ENCODE assay signal across 8 mouse cellular contexts in genomic region chr13:9276856-9277620, GRCm38 (mm10). TPM values are rescaled to one million over a fixed set of nuclear protein-coding genes. Genes with fewer than 3 reads are reported as not detected.
DNase-seq lines count a peak whose midpoint lies in the region; ATAC-seq and TF ChIP-seq lines count a peak whose summit lies in the region.

No protein-coding gene starts in this region.

- H3K9ac ChIP-seq in embryonic facial prominence, embryonic 13.5 days, result peak overlapping the region; percentile 95
- H3K9ac ChIP-seq in heart, embryonic 11.5 days (ENCODE audit: low read depth, low read length), result peak overlapping the region; percentile 91
- H3K9ac ChIP-seq in liver, embryonic 16.5 days (ENCODE audit: low read depth, low read length), result peak overlapping the region; percentile 62
- H3K9ac ChIP-seq in neural tube, embryonic 15.5 days (replicated peaks), result peak overlapping the region; percentile 99

- no peaks in the 10 kb centered on the region for H3K36me3 ChIP-seq in C2C12 (ENCODE audit: control insufficient read depth, insufficient read depth)
- no peaks in the 10 kb centered on the region for H3K36me3 ChIP-seq in embryonic facial prominence, embryonic 13.5 days
- H3K36me3 ChIP-seq in heart, embryonic 11.5 days (ENCODE audit: control insufficient read depth, insufficient read depth, low read length), result no peaks in the 10 kb centered on the region
- H3K36me3 ChIP-seq in liver, embryonic 16.5 days (ENCODE audit: control insufficient read depth, insufficient read depth), result no peaks in the 10 kb centered on the region
- H3K36me3 ChIP-seq in neural tube, embryonic 15.5 days, result no peaks in the 10 kb centered on the region

- DNase-seq in adrenal gland, postnatal 10 days, result peak; percentile 75
- DNase-seq in kidney, postnatal 25 days, result peak; percentile 48 to 73
- DNase-seq in thymus, postnatal 36 days, result peak; percentile 41 to 51

- no peaks in the 10 kb centered on the region for H3K9me3 ChIP-seq in embryonic facial prominence, embryonic 13.5 days
- no peaks in the 10 kb centered on the region for H3K9me3 ChIP-seq in heart, embryonic 11.5 days (replicated peaks; ENCODE audit: control insufficient read depth, low read length)
- H3K9me3 ChIP-seq in liver, embryonic 16.5 days (replicated peaks; ENCODE audit: control insufficient read depth, low read length), result no peaks in the 10 kb centered on the region
- no peaks in the 10 kb centered on the region for H3K9me3 ChIP-seq in neural tube, embryonic 15.5 days (replicated peaks)

- TF ChIP-seq CTCF in C2C12 (IDR thresholded peaks at IDR 0.05; ENCODE audit: control insufficient read depth, insufficient read depth, insufficient read length), result no peak

- peak overlapping the region; percentile 98 for H3K27ac ChIP-seq in embryonic facial prominence, embryonic 13.5 days
- peak overlapping the region; percentile 89 for H3K27ac ChIP-seq in heart, embryonic 11.5 days (ENCODE audit: low read depth, low read length)
- no peak overlapping the region for H3K27ac ChIP-seq in liver, embryonic 16.5 days (ENCODE audit: low read length)
- peak overlapping the region; percentile 99 for H3K27ac ChIP-seq in neural tube, embryonic 15.5 days (replicated peaks)

- H3K4me1 ChIP-seq in embryonic facial prominence, embryonic 13.5 days, result peaks cover 14% of the 10 kb centered on the region
- peaks cover 11% of the 10 kb centered on the region for H3K4me1 ChIP-seq in heart, embryonic 11.5 days (ENCODE audit: control insufficient read depth, insufficient read depth, low read length)
- H3K4me1 ChIP-seq in liver, embryonic 16.5 days (ENCODE audit: control insufficient read depth, low read depth, low read length), result no peaks in the 10 kb centered on the region; the same call in 1 of the 2 replicates
- H3K4me1 ChIP-seq in neural tube, embryonic 15.5 days, result peaks cover 37% of the 10 kb centered on the region

- H3K4me2 ChIP-seq in embryonic facial prominence, embryonic 13.5 days, result peak overlapping the region; percentile 83
- peak overlapping the region; percentile 85 for H3K4me2 ChIP-seq in heart, embryonic 11.5 days
- H3K4me2 ChIP-seq in liver, embryonic 16.5 days (ENCODE audit: low read depth, low read length), result peak overlapping the region; percentile 69
- H3K4me2 ChIP-seq in neural tube, embryonic 15.5 days, result peak overlapping the region; percentile 61

- peak overlapping the region; percentile 93 for H3ac ChIP-seq in C2C12 (ENCODE audit: control insufficient read depth, insufficient read length, low read depth)

- peak; percentile 70; the same call in 1 of the 2 replicates for ATAC-seq in embryonic facial prominence, embryonic 13.5 days (ENCODE audit: insufficient number of reproducible peaks, insufficient read depth, low FRiP score, low TSS enrichment, low read depth)
- ATAC-seq in heart, embryonic 11.5 days (replicated peaks; ENCODE audit: insufficient number of reproducible peaks, low FRiP score, low TSS enrichment), result peak; percentile 77
- ATAC-seq in liver, embryonic 16.5 days (ENCODE audit: low read depth), result peak; percentile 57
- peak; percentile 84 for ATAC-seq in neural tube, embryonic 15.5 days (ENCODE audit: low FRiP score)

- peak overlapping the region; percentile 56 for H3K4me3 ChIP-seq in C2C12 (ENCODE audit: insufficient read depth, poor library complexity, severe bottlenecking)
- H3K4me3 ChIP-seq in embryonic facial prominence, embryonic 13.5 days, result peak overlapping the region; percentile 94
- peak overlapping the region; percentile 92 for H3K4me3 ChIP-seq in heart, embryonic 11.5 days (ENCODE audit: low read depth, low read length)
- peak overlapping the region; percentile 68 for H3K4me3 ChIP-seq in liver, embryonic 16.5 days (ENCODE audit: low read depth, low read length)
- peak overlapping the region; percentile 98 for H3K4me3 ChIP-seq in neural tube, embryonic 15.5 days (replicated peaks)

- no peaks in the 10 kb centered on the region for H3K27me3 ChIP-seq in C2C12 (ENCODE audit: control insufficient read depth, insufficient read depth, insufficient read length)
- no peaks in the 10 kb centered on the region for H3K27me3 ChIP-seq in embryonic facial prominence, embryonic 13.5 days
- H3K27me3 ChIP-seq in heart, embryonic 11.5 days (ENCODE audit: control insufficient read depth, insufficient read depth, low read length), result no peaks in the 10 kb centered on the region
- peaks cover 17% of the 10 kb centered on the region for H3K27me3 ChIP-seq in liver, embryonic 16.5 days (ENCODE audit: control insufficient read depth, insufficient read depth, low read depth, low read length)
- H3K27me3 ChIP-seq in neural tube, embryonic 15.5 days (replicated peaks), result no peaks in the 10 kb centered on the region

- peaks cover 6% of the 10 kb centered on the region for H3K79me3 ChIP-seq in C2C12 (ENCODE audit: low read depth)

- WGBS in embryonic facial prominence, embryonic 13.5 days, result under 1% methylated on average over 72 of the region's 75 CpGs
- WGBS in heart, embryonic 11.5 days (ENCODE audit: insufficient replicate concordance), result 1% methylated on average over 62 of the region's 75 CpGs
- WGBS in liver, embryonic 16.5 days (ENCODE audit: insufficient replicate concordance), result 0% methylated on average over 51 of the region's 75 CpGs
- WGBS in neural tube, embryonic 15.5 days, result 0% methylated on average over 42 of the region's 75 CpGs

- H3K79me2 ChIP-seq in C2C12 (ENCODE audit: control insufficient read depth, insufficient read depth), result peaks cover 32% of the 10 kb centered on the region

TF ChIP-seq in C2C12, 6 proteins besides CTCF, POLR2A, EP300 and RAD21:
- TF ChIP-seq CEBPB (IDR thresholded peaks at IDR 0.05; ENCODE audit: low read depth) (no peak), USF1 (IDR thresholded peaks at IDR 0.05; ENCODE audit: low read depth) (no peak), MYOG (IDR thresholded peaks at IDR 0.05; ENCODE audit: control insufficient read depth, extremely low read depth, insufficient read length) (no peak), MYOD1 (IDR thresholded peaks at IDR 0.05; ENCODE audit: control insufficient read depth, insufficient read length, low read depth) (no peak), MAX (IDR thresholded peaks at IDR 0.05) (no peak), FOSL1 (IDR thresholded peaks at IDR 0.05; ENCODE audit: insufficient read depth, low read length, poor library complexity, severe bottlenecking) (no peak)

RNA-seq across cellular contexts. Expression of gene Dip2c, which starts 0.7 kb away (rescaled TPM):
- 4.8 TPM for polyA plus RNA-seq in C2C12 (2012; fragmentation: generic; extraction: Trizol)
- 10 to 100 TPM; 19.5 to 21.3 TPM for total RNA-seq in adrenal gland, postnatal 10 days (2021)
- polyA plus RNA-seq in embryonic facial prominence, embryonic 13.5 days (2015; fragmentation: Nextera tagmentation; extraction: Ambion mirVana), result 5.6 and 5.8 TPM in 2 replicates
- 4.4 and 6.0 TPM in 2 replicates for polyA plus RNA-seq in heart, embryonic 11.5 days (2014; fragmentation: Nextera tagmentation; extraction: Ambion mirVana)
- 0.56 and 0.58 TPM in 2 replicates for polyA plus RNA-seq in liver, embryonic 16.5 days (2015; fragmentation: Nextera tagmentation; extraction: Ambion mirVana)
- polyA plus RNA-seq in neural tube, embryonic 15.5 days (2015; fragmentation: Nextera tagmentation; extraction: Ambion mirVana), result 11.1 and 12.8 TPM in 2 replicates
